Mouse (Mus musculus): ENCODE results near the gene Ssbp4.

- TF ChIP-seq CTCF (IDR thresholded peaks at IDR 0.05; ENCODE audit: low read depth) (no peak), EP300 (IDR thresholded peaks at IDR 0.05; ENCODE audit: low read depth) (no peak)
These were observed 15.5 kb downstream of the Ssbp4 start for GRCm38 (mm10) chr8:70593173-70593572.
